Mouse (Mus musculus) layer of hippocampus, postnatal 14 days (tissue): ENCODE results near the gene Egf. TPM values are rescaled to one million over a fixed set of nuclear protein-coding genes. Genes with fewer than 3 reads are reported as not detected.

Source experiments
- DNase-seq, 2 experiments: peaks; one replicate each; pipeline ENCODE4 v3.0.0; 2021 to 2022; ENCODE audit warnings: low spot score in 2 of 2, mixed read lengths in 1 of 2
- total RNA-seq, 2 experiments: library from RNA; stranded (reverse); gene quantifications; 2 replicates each; pipeline ENCODE4 v1.2.3; 2021

The Egf gene
- total RNA-seq, 2 experiments from 2014 or later, result 1.5 to 2.4 TPM

- no peak for DNase-seq
Measured at GRCm38 (mm10) chr3:129723311-129723710, 31.8 kb downstream of the Egf start.

- DNase-seq, result no peak
Measured at GRCm38 (mm10) chr3:129714542-129715145, 40.5 kb downstream of the Egf start.

- peak; percentile 22 to 49 for DNase-seq
Measured at GRCm38 (mm10) chr3:129708157-129708556, 47.0 kb downstream of the Egf start.

- DNase-seq, result no peak
Measured at GRCm38 (mm10) chr3:129698882-129699281, 56.2 kb downstream of the Egf start.

GRCm38 (mm10) chr3:129698365-129698764, 56.8 kb downstream of the Egf start:
- no peak for DNase-seq

GRCm38 (mm10) chr3:129697691-129698090, 57.4 kb downstream of the Egf start:
- no peak for DNase-seq

GRCm38 (mm10) chr3:129695943-129696342, 59.2 kb downstream of the Egf start:
- DNase-seq, result no peak

- DNase-seq, result no peak
Measured at GRCm38 (mm10) chr3:129693581-129693980, 61.5 kb downstream of the Egf start.

GRCm38 (mm10) chr3:129692816-129693215, 62.3 kb downstream of the Egf start:
- no peak for DNase-seq

- DNase-seq, result no peak
Measured at GRCm38 (mm10) chr3:129687429-129687828, 67.7 kb downstream of the Egf start.

- DNase-seq, result peak; percentile 60 to 87
Measured at GRCm38 (mm10) chr3:129686698-129687333, 68.3 kb downstream of the Egf start.

GRCm38 (mm10) chr3:129686196-129686595, 68.9 kb downstream of the Egf start:
- DNase-seq, result no peak

GRCm38 (mm10) chr3:129683060-129683679, 71.9 kb downstream of the Egf start:
- DNase-seq, result no peak

- peak; percentile 56 to 79 for DNase-seq
Measured at GRCm38 (mm10) chr3:129682389-129682788, 72.7 kb downstream of the Egf start.

- DNase-seq, result no peak
Measured at GRCm38 (mm10) chr3:129681841-129682240, 73.3 kb downstream of the Egf start.

GRCm38 (mm10) chr3:129680258-129680657, 74.9 kb downstream of the Egf start:
- peak; percentile 19 to 33 for DNase-seq

- DNase-seq, result no peak
Measured at GRCm38 (mm10) chr3:129675923-129676322, 79.2 kb downstream of the Egf start.

GRCm38 (mm10) chr3:129663906-129664305, 91.2 kb downstream of the Egf start:
- peak in 1 of 2 experiments; percentile 40 for DNase-seq

- no peak for DNase-seq
Measured at GRCm38 (mm10) chr3:129658776-129659175, 96.3 kb downstream of the Egf start.

- no peak for DNase-seq
Measured at GRCm38 (mm10) chr3:129657775-129658174, 97.3 kb downstream of the Egf start.

- no peak for DNase-seq
Measured at GRCm38 (mm10) chr3:129657222-129657621, 97.9 kb downstream of the Egf start.

- no peak for DNase-seq
Measured at GRCm38 (mm10) chr3:129656540-129656939, 98.6 kb downstream of the Egf start.

- no peak for DNase-seq
Measured at GRCm38 (mm10) chr3:129652476-129652875, 102.6 kb downstream of the Egf start.
